Mouse (Mus musculus): ENCODE measurements around the gene Pifo. TPM values are rescaled to one million over a fixed set of nuclear protein-coding genes. Genes with fewer than 3 reads are reported as not detected.
"Not testable (repeated sequence)": the region's sequence is repeated elsewhere in the genome, so short reads cannot be mapped to it uniquely, and the experiment has no call there.

The Pifo gene
- 0.42 and 1.3 TPM in 2 replicates for polyA plus RNA-seq (2015; fragmentation: Nextera tagmentation; extraction: Ambion mirVana)

DNA sequence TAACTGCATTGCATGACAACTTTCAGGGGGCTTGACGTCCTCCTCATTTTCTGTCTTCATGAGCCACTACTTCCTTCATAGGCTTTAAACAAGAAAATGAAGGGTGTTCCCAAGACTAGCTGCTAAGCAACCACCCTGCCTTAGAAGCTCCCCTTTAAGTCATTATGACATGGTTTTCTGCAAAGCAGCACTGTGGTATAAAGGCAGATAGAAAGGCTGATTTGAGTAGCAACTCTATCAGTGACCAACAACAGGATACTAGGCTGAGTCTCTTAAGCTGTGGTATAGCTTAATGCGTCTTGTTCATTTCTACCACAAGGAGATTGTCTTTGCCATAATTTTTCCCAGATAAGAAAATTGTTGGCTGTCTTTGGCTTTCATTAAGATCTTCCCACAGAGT lies at the start of gene Pifo:
Gene Pifo, minus strand, starts transcription at position 101 of the 400 bp plus-strand sequence.
- Histone ChIP-seq H3K27ac (no peak within 1 kb of the TSS), H3K27me3 (no peaks in the 10 kb centered on the region), H3K9me3 (replicated peaks) (no peaks in the 10 kb centered on the region), H3K4me1 (replicated peaks) (no peaks in the 10 kb centered on the region), H3K4me3 (no peak within 1 kb of the TSS), H3K36me3 (no peaks in the 10 kb centered on the region), H3K4me2 (no peak within 1 kb of the TSS), H3K9ac (no peak within 1 kb of the TSS)
- 71% methylated on average over 2 of the region's 2 CpGs for WGBS
- no peak for ATAC-seq (replicated peaks; ENCODE audit: insufficient number of reproducible peaks, insufficient read depth, low FRiP score, low read depth)

DNA sequence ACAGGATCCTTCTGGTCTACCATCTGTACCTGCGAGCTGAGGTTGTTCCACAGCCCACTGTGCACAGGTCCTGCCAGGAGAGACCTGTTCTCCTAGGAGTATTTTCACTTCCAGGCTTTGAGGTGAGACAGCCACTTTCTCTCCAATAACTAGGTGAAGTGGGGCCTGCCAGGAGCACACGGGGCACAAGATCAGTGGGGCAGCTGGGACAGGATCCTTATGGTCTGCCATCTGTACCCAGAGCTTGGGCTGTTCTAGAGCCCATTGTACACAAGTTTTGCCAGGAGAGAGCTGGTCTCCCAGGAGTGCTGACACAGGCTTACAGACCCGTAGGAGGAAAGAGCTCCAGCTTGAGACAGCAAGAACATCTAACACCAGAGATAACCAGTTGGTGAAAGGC lies 43.5 kb upstream of the Pifo start:
- Histone ChIP-seq H3K4me3 (no peak overlapping the region), H3K9me3 (replicated peaks) (no peaks in the 10 kb centered on the region), H3K27ac (no peak overlapping the region), H3K27me3 (no peaks in the 10 kb centered on the region), H3K36me3 (no peaks in the 10 kb centered on the region), H3K4me1 (replicated peaks) (no peaks in the 10 kb centered on the region), H3K9ac (no peak overlapping the region), H3K4me2 (no peak overlapping the region)
- WGBS, result 75% methylated on average over 3 of the region's 3 CpGs
- ATAC-seq (replicated peaks; ENCODE audit: insufficient number of reproducible peaks, insufficient read depth, low FRiP score, low read depth), result no peak

- H3K4me3 ChIP-seq, result no peak overlapping the region
- no peaks in the 10 kb centered on the region for H3K27me3 ChIP-seq
- no peaks in the 10 kb centered on the region for H3K36me3 ChIP-seq
- H3K4me1 ChIP-seq (replicated peaks), result no peaks in the 10 kb centered on the region
- H3K9me3 ChIP-seq (replicated peaks), result no peaks in the 10 kb centered on the region
- no peak overlapping the region for H3K9ac ChIP-seq
- H3K4me2 ChIP-seq, result no peak overlapping the region
- ATAC-seq (replicated peaks; ENCODE audit: insufficient number of reproducible peaks, insufficient read depth, low FRiP score, low read depth), result no peak
- H3K27ac ChIP-seq, result no peak overlapping the region
- WGBS, result 53% methylated on average over 18 of the region's 18 CpGs
Measured at GRCm38 (mm10) chr3:106051896-106052295, 37.5 kb upstream of the Pifo start.

GRCm38 (mm10) chr3:106040306-106040705 lies 25.9 kb upstream of the Pifo start:
- Histone ChIP-seq H3K27ac (no peak overlapping the region), H3K27me3 (no peaks in the 10 kb centered on the region), H3K4me1 (replicated peaks) (no peaks in the 10 kb centered on the region), H3K9me3 (replicated peaks) (no peaks in the 10 kb centered on the region), H3K36me3 (no peaks in the 10 kb centered on the region), H3K4me3 (no peak overlapping the region), H3K4me2 (no peak overlapping the region), H3K9ac (no peak overlapping the region)
- 68% methylated on average over 2 of the region's 2 CpGs for WGBS
- ATAC-seq (replicated peaks; ENCODE audit: insufficient number of reproducible peaks, insufficient read depth, low FRiP score, low read depth), result no peak

- WGBS, result 65% methylated on average over 1 of the region's 1 CpGs
Measured at GRCm38 (mm10) chr3:106032781-106033180, 18.3 kb upstream of the Pifo start, which contains the start of gene Chil5. Chil5 (minus strand) TSS chr3:106032814.

DNA sequence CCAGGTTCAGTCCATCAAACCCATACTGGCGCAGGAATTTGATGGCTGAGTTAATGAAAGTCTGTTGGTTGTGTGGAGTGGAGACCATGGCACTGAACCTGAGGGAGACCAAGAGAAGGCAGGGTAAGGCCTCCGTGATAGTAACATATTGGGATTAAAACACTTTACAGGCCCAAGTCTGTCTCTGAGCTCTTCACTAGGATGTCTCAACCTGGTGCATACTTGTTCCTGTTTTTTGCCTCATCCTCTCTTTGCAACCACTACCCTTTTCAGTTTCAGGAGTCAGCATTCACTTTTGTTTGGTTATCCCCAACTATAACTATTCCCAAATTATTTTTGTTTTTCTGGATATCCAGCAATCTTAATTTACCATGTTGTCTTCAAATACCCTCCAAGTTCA lies 9.7 kb upstream of the Pifo start:
- 81% methylated on average over 2 of the region's 2 CpGs for WGBS
- no peak for ATAC-seq (replicated peaks; ENCODE audit: insufficient number of reproducible peaks, insufficient read depth, low FRiP score, low read depth)
- Histone ChIP-seq H3K4me3 (no peak overlapping the region), H3K27me3 (no peaks in the 10 kb centered on the region), H3K9me3 (replicated peaks) (no peaks in the 10 kb centered on the region), H3K9ac (no peak overlapping the region), H3K36me3 (no peaks in the 10 kb centered on the region), H3K4me2 (no peak overlapping the region), H3K27ac (no peak overlapping the region), H3K4me1 (replicated peaks) (no peaks in the 10 kb centered on the region)

More at GRCm38 (mm10) chr3:106032781-106033180, 18.3 kb upstream of the Pifo start, which contains the start of gene Chil5:
- no peak for ATAC-seq (replicated peaks; ENCODE audit: insufficient number of reproducible peaks, insufficient read depth, low FRiP score, low read depth)
- Histone ChIP-seq H3K4me2 (no peak within 1 kb of the TSS), H3K27ac (no peak within 1 kb of the TSS), H3K36me3 (no peaks in the 10 kb centered on the region), H3K9me3 (replicated peaks) (no peaks in the 10 kb centered on the region), H3K4me1 (replicated peaks) (no peaks in the 10 kb centered on the region), H3K27me3 (no peaks in the 10 kb centered on the region), H3K9ac (no peak within 1 kb of the TSS), H3K4me3 (no peak within 1 kb of the TSS)

- no peak overlapping the region for H3K9ac ChIP-seq
- H3K27ac ChIP-seq, result no peak overlapping the region
- no peak overlapping the region for H3K4me2 ChIP-seq
- H3K4me1 ChIP-seq (replicated peaks), result no peaks in the 10 kb centered on the region
- no peak for ATAC-seq (replicated peaks; ENCODE audit: insufficient number of reproducible peaks, insufficient read depth, low FRiP score, low read depth)
- H3K9me3 ChIP-seq (replicated peaks), result no peaks in the 10 kb centered on the region
- no peaks in the 10 kb centered on the region for H3K27me3 ChIP-seq
- no peak overlapping the region for H3K4me3 ChIP-seq
- no peaks in the 10 kb centered on the region for H3K36me3 ChIP-seq
Measured at GRCm38 (mm10) chr3:106021840-106022239, 7.4 kb upstream of the Pifo start.

GRCm38 (mm10) chr3:106003360-106003759 lies 11.1 kb downstream of the Pifo start:
- not testable (repeated sequence) for H3K9ac ChIP-seq; H3K9me3 ChIP-seq (replicated peaks); H3K4me3 ChIP-seq; H3K27me3 ChIP-seq; ATAC-seq (replicated peaks; ENCODE audit: insufficient number of reproducible peaks, insufficient read depth, low FRiP score, low read depth); H3K4me2 ChIP-seq; H3K36me3 ChIP-seq; H3K27ac ChIP-seq; H3K4me1 ChIP-seq (replicated peaks)
- 50% methylated on average over 10 of the region's 10 CpGs for WGBS

GRCm38 (mm10) chr3:106001416-106002370 lies 12.8 kb downstream of the Pifo start:
- Histone ChIP-seq H3K27me3 (no peaks in the 10 kb centered on the region), H3K9me3 (replicated peaks) (no peaks in the 10 kb centered on the region), H3K36me3 (no peaks in the 10 kb centered on the region), H3K4me1 (replicated peaks) (peaks cover 7% of the 10 kb centered on the region; the same call in 1 of the 2 replicates), H3K27ac (no peak overlapping the region), H3K9ac (no peak overlapping the region), H3K4me2 (peak overlapping the region; percentile 55), H3K4me3 (peak overlapping the region; percentile 22)
- peak; percentile 72 for ATAC-seq (replicated peaks; ENCODE audit: insufficient number of reproducible peaks, insufficient read depth, low FRiP score, low read depth)
- 22% methylated on average over 17 of the region's 17 CpGs for WGBS

- ATAC-seq (replicated peaks; ENCODE audit: insufficient number of reproducible peaks, insufficient read depth, low FRiP score, low read depth), result no peak
- peak overlapping the region; percentile 55 for H3K4me2 ChIP-seq
- no peak overlapping the region for H3K9ac ChIP-seq
- no peaks in the 10 kb centered on the region for H3K27me3 ChIP-seq
- WGBS, result 14% methylated on average over 11 of the region's 11 CpGs
- peak overlapping the region; percentile 22 for H3K4me3 ChIP-seq
- H3K36me3 ChIP-seq, result no peaks in the 10 kb centered on the region
- H3K4me1 ChIP-seq (replicated peaks), result peaks cover 7% of the 10 kb centered on the region; the same call in 1 of the 2 replicates
- H3K27ac ChIP-seq, result no peak overlapping the region
- H3K9me3 ChIP-seq (replicated peaks), result no peaks in the 10 kb centered on the region
Measured at GRCm38 (mm10) chr3:106000707-106001375, 13.6 kb downstream of the Pifo start.

DNA sequence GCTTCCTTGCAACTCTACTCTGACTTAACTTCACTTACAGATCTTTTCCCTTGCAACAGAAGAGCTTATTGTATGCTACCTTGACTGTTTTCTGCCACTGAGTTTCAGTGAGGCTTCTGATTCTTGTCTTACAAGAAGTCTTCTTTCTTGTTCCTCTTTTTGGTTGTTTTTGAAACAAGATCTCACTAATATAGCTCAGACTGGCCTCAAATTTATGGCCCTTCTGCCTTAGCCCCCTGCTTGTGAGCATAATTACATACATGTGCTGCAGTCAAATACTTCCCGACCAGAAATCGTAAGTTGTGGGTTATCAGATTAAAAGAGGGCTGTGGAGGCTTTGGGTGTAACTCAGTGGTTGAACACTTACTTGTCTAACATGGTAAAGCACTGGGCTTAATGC lies 19.7 kb downstream of the Pifo start:
- H3K9me3 ChIP-seq (replicated peaks), result no peaks in the 10 kb centered on the region
- no peak for ATAC-seq (replicated peaks; ENCODE audit: insufficient number of reproducible peaks, insufficient read depth, low FRiP score, low read depth)

More for the DNA sequence above, 19.7 kb downstream of the Pifo start:
- H3K4me1 ChIP-seq (replicated peaks), result no peaks in the 10 kb centered on the region
- no peak overlapping the region for H3K4me3 ChIP-seq
- 54% methylated on average over 2 of the region's 2 CpGs for WGBS
- no peak overlapping the region for H3K27ac ChIP-seq
- no peak overlapping the region for H3K9ac ChIP-seq
- no peak overlapping the region for H3K4me2 ChIP-seq
- no peaks in the 10 kb centered on the region for H3K27me3 ChIP-seq
- H3K36me3 ChIP-seq, result no peaks in the 10 kb centered on the region

All from heart, embryonic 15.5 days (tissue).